Mouse (Mus musculus) liver, postnatal 0 days (tissue): ENCODE measurements around the gene Ip6k1. TPM values are rescaled to one million over a fixed set of nuclear protein-coding genes. Genes with fewer than 3 reads are reported as not detected.
"Not testable (repeated sequence)": the region's sequence is repeated elsewhere in the genome, so short reads cannot be mapped to it uniquely, and the experiment has no call there.

Source experiments
- ATAC-seq: fragments of 200-750 bp; cut with Nextera tagmentation; 2 replicates; pipeline ENCODE4 v1.8.0; 2017; ENCODE audit warnings: mild to moderate bottlenecking, moderate library complexity
- DNase-seq: peaks from one replicate; pipeline ENCODE4 v3.0.0-alpha.2; 2016
- H3K27ac ChIP-seq: fragments of 300-500 bp; sonication (generic); 2 replicates; pipeline ENCODE4 v1.5.1; 2014; ENCODE audit warnings: antibody characterized with exemption, moderate library complexity, mild to moderate bottlenecking, low read depth
- H3K27me3 ChIP-seq: fragments of 300-500 bp; sonication (generic); 2 replicates; pipeline ENCODE4 v1.6.1; 2014; ENCODE audit warnings: low read length, control low read depth, mixed read lengths; ENCODE audit not compliant: insufficient read depth
- H3K36me3 ChIP-seq: fragments of 300-500 bp; sonication (generic); replicated peaks from 2 replicates; pipeline ENCODE4 v1.6.1; 2014; ENCODE audit warnings: mild to moderate bottlenecking, control low read depth, low read length, moderate library complexity, mixed read lengths; ENCODE audit not compliant: insufficient read depth
- H3K4me1 ChIP-seq: fragments of 300-500 bp; sonication (generic); 2 replicates; pipeline ENCODE4 v1.6.1; 2014; ENCODE audit warnings: antibody characterized with exemption, mild to moderate bottlenecking, control low read depth; ENCODE audit not compliant: insufficient read depth
- H3K4me2 ChIP-seq: fragments of 300-500 bp; sonication (generic); 2 replicates; pipeline ENCODE4 v1.6.1; 2014; ENCODE audit warnings: low read depth, mild to moderate bottlenecking, low read length, moderate library complexity, mixed read lengths
- H3K4me3 ChIP-seq: fragments of 300-500 bp; sonication (generic); 2 replicates; pipeline ENCODE4 v1.5.1; 2014; ENCODE audit warnings: low read depth, low read length
- H3K9ac ChIP-seq: fragments of 300-500 bp; sonication (generic); replicated peaks from 2 replicates; pipeline ENCODE4 v1.6.1; 2014; ENCODE audit warnings: mild to moderate bottlenecking, moderate library complexity
- H3K9me3 ChIP-seq: fragments of 300-500 bp; sonication (generic); 2 replicates; pipeline ENCODE4 v1.6.1; 2016; ENCODE audit warnings: mild to moderate bottlenecking, control low read depth, low read length, mixed read lengths
- CTCF ChIP-seq: sonication (generic); IDR thresholded peaks from 2 replicates; pipeline ENCODE4 v1.5.1; 2016; ENCODE audit warnings: antibody characterized with exemption, low read depth
- EP300 ChIP-seq: IDR thresholded peaks from 2 replicates; pipeline ENCODE4 v1.6.1; 2016; ENCODE audit warnings: antibody characterized with exemption, low read depth, mild to moderate bottlenecking
- whole genome bisulfite sequencing: fragments of 180-500 bp; shearing (Covaris S2); extraction: QIAGEN DNeasy Blood & Tissue Kit; methylation state at CpG from one replicate; pipeline ENCODE4 v1.1.7; 2014; ENCODE audit not compliant: insufficient replicate concordance; 5-methylcytosine and 5-hydroxymethylcytosine counted together
- polyA plus RNA-seq: library from polyadenylated mRNA; unstranded; fragments of >200 nt; fragmentation: Nextera tagmentation; extraction: Ambion mirVana; gene quantifications from 2 replicates; pipeline ENCODE4 v1.2.1, GENCODE M21; 2015

Ip6k1 gene
- polyA plus RNA-seq, 1 experiment from 2014 or later = 19.8 TPM

- WGBS = 87% methylated on average over 2 of the region's 2 CpGs
- TF ChIP-seq CTCF = peak; percentile 28; the same call in 1 of the 2 replicates
Observed at GRCm38 (mm10) chr9:108013577-108013976, 11.3 kb downstream of the Ip6k1 start.

GRCm38 (mm10) chr9:108017127-108017526 is 14.8 kb downstream of the Ip6k1 start:
- WGBS = 89% methylated on average over 3 of the region's 3 CpGs
- TF ChIP-seq CTCF = no peak
- no peak for TF ChIP-seq EP300
- no peak overlapping the region for H3K4me3 ChIP-seq
- no peak overlapping the region for H3K27ac ChIP-seq
- no peaks in the 10 kb centered on the region for H3K9me3 ChIP-seq
- H3K4me1 ChIP-seq = peaks cover 10% of the 10 kb centered on the region
- H3K27me3 ChIP-seq = no peaks in the 10 kb centered on the region
- no peak for DNase-seq
- H3K4me2 ChIP-seq = no peak overlapping the region
- H3K36me3 ChIP-seq = peaks cover 24% of the 10 kb centered on the region
- H3K9ac ChIP-seq = no peak overlapping the region
- ATAC-seq = no peak

More at GRCm38 (mm10) chr9:108013577-108013976, 11.3 kb downstream of the Ip6k1 start:
- not testable (repeated sequence) for H3K27me3 ChIP-seq, ATAC-seq, H3K4me1 ChIP-seq, H3K4me3 ChIP-seq, H3K9ac ChIP-seq, DNase-seq, H3K27ac ChIP-seq, H3K4me2 ChIP-seq, H3K9me3 ChIP-seq
- H3K36me3 ChIP-seq = peaks cover 26% of the 10 kb centered on the region

- Histone ChIP-seq H3K27ac (no peak overlapping the region), H3K4me1 (peaks cover 11% of the 10 kb centered on the region), H3K4me2 (no peak overlapping the region), H3K27me3 (no peaks in the 10 kb centered on the region), H3K4me3 (no peak overlapping the region), H3K9me3 (no peaks in the 10 kb centered on the region), H3K36me3 (peaks cover 30% of the 10 kb centered on the region), H3K9ac (no peak overlapping the region)
- TF ChIP-seq EP300 = no peak
- no peak for TF ChIP-seq CTCF
- DNase-seq = no peak
- no peak for ATAC-seq
- 88% methylated on average over 1 of the region's 1 CpGs for WGBS
Observed at GRCm38 (mm10) chr9:108020741-108021140, 18.4 kb downstream of the Ip6k1 start.

- Histone ChIP-seq H3K4me2 (no peak overlapping the region), H3K36me3 (peaks cover 38% of the 10 kb centered on the region), H3K9me3 (no peaks in the 10 kb centered on the region), H3K9ac (no peak overlapping the region), H3K27ac (no peak overlapping the region), H3K27me3 (no peaks in the 10 kb centered on the region), H3K4me1 (peaks cover 11% of the 10 kb centered on the region), H3K4me3 (no peak overlapping the region)
- no peak for DNase-seq
- TF ChIP-seq EP300 (no peak), CTCF (no peak)
- no peak for ATAC-seq
- 85% methylated on average over 3 of the region's 3 CpGs for WGBS
Observed at GRCm38 (mm10) chr9:108023216-108023615, 20.9 kb downstream of the Ip6k1 start.

GRCm38 (mm10) chr9:108026584-108026983 is 24.3 kb downstream of the Ip6k1 start:
- no peaks in the 10 kb centered on the region for H3K9me3 ChIP-seq
- no peak for DNase-seq
- no peaks in the 10 kb centered on the region for H3K27me3 ChIP-seq
- no peak overlapping the region for H3K4me2 ChIP-seq
- peak; percentile 32; the same call in 1 of the 2 replicates for TF ChIP-seq CTCF
- no peak for TF ChIP-seq EP300
- no peak overlapping the region for H3K4me3 ChIP-seq
- 87% methylated on average over 3 of the region's 3 CpGs for WGBS
- no peak overlapping the region for H3K9ac ChIP-seq
- no peak overlapping the region for H3K27ac ChIP-seq
- ATAC-seq = no peak
- peaks cover 4% of the 10 kb centered on the region for H3K4me1 ChIP-seq
- peaks cover 55% of the 10 kb centered on the region for H3K36me3 ChIP-seq

- 99% methylated on average over 3 of the region's 3 CpGs for WGBS
- no peak for ATAC-seq
- H3K4me2 ChIP-seq = no peak overlapping the region
- H3K4me3 ChIP-seq = no peak overlapping the region
- no peak for DNase-seq
- no peaks in the 10 kb centered on the region for H3K9me3 ChIP-seq
- H3K27me3 ChIP-seq = no peaks in the 10 kb centered on the region
- TF ChIP-seq CTCF = peak; percentile 21; the same call in 1 of the 2 replicates
- TF ChIP-seq EP300 = no peak
- no peak overlapping the region for H3K9ac ChIP-seq
- peaks cover 65% of the 10 kb centered on the region for H3K36me3 ChIP-seq
- no peaks in the 10 kb centered on the region for H3K4me1 ChIP-seq
- no peak overlapping the region for H3K27ac ChIP-seq
Observed at GRCm38 (mm10) chr9:108027867-108028266, 25.6 kb downstream of the Ip6k1 start.

GRCm38 (mm10) chr9:108032126-108032525 is 29.8 kb downstream of the Ip6k1 start:
- peaks cover 62% of the 10 kb centered on the region for H3K36me3 ChIP-seq
- H3K4me2 ChIP-seq = no peak overlapping the region
- H3K9ac ChIP-seq = no peak overlapping the region
- no peak for DNase-seq
- 84% methylated on average over 5 of the region's 5 CpGs for WGBS
- H3K27ac ChIP-seq = no peak overlapping the region
- ATAC-seq = no peak
- H3K9me3 ChIP-seq = no peaks in the 10 kb centered on the region
- H3K27me3 ChIP-seq = no peaks in the 10 kb centered on the region
- H3K4me3 ChIP-seq = no peak overlapping the region
- no peaks in the 10 kb centered on the region for H3K4me1 ChIP-seq
- TF ChIP-seq EP300 (no peak), CTCF (no peak)
